Mouse (Mus musculus) C2C12 (cell line): ENCODE results near the gene Zfp239. TPM values are rescaled to one million over a fixed set of nuclear protein-coding genes. Genes with fewer than 3 reads are reported as not detected.
"Not testable (repeated sequence)": the region's sequence is repeated elsewhere in the genome, so short reads cannot be mapped to it uniquely, and the experiment has no call there.

Experiments
- H3K27me3 ChIP-seq: one replicate; pipeline ENCODE4 v1.6.1; 2011; ENCODE audit not compliant: control insufficient read depth, insufficient read depth, insufficient read length
- H3K36me3 ChIP-seq: one replicate; pipeline ENCODE4 v1.6.1; 2011; ENCODE audit not compliant: control insufficient read depth, insufficient read depth
- H3K4me3 ChIP-seq: one replicate; pipeline ENCODE4 v1.5.1; 2011; ENCODE audit warnings: mild to moderate bottlenecking, control low read depth; ENCODE audit not compliant: poor library complexity, insufficient read depth, severe bottlenecking
- H3K79me2 ChIP-seq: one replicate; pipeline ENCODE4 v1.6.1; 2011; ENCODE audit not compliant: control insufficient read depth, insufficient read depth
- H3K79me3 ChIP-seq: one replicate; pipeline ENCODE4 v1.6.1; 2011; ENCODE audit warnings: low read depth, control low read depth
- H3ac ChIP-seq: one replicate; pipeline ENCODE3; 2011; ENCODE audit warnings: low read depth; ENCODE audit not compliant: control insufficient read depth, insufficient read length
- CEBPB ChIP-seq: IDR thresholded peaks from one replicate; pipeline ENCODE4 v1.6.1; 2011; ENCODE audit warnings: low read depth, mild to moderate bottlenecking, control low read depth, moderate library complexity
- CTCF ChIP-seq: IDR thresholded peaks from one replicate; pipeline ENCODE4 v1.5.1; 2011; ENCODE audit not compliant: control insufficient read depth, insufficient read depth, insufficient read length
- FOSL1 ChIP-seq: IDR thresholded peaks from one replicate; pipeline ENCODE4 v1.8.0; 2011; ENCODE audit warnings: mild to moderate bottlenecking, low read length; ENCODE audit not compliant: poor library complexity, insufficient read depth, severe bottlenecking
- MAX ChIP-seq: IDR thresholded peaks from one replicate; pipeline ENCODE4 v1.6.1; 2011; ENCODE audit warnings: mild to moderate bottlenecking, control low read depth
- MYOD1 ChIP-seq: IDR thresholded peaks from one replicate; pipeline ENCODE4 v1.6.1; 2011; ENCODE audit warnings: low read depth; ENCODE audit not compliant: control insufficient read depth, insufficient read length
- MYOG ChIP-seq: IDR thresholded peaks from one replicate; pipeline ENCODE4 v1.6.1; 2011; ENCODE audit not compliant: control insufficient read depth, insufficient read length; ENCODE audit errors: extremely low read depth
- USF1 ChIP-seq: IDR thresholded peaks from one replicate; pipeline ENCODE4 v1.6.1; 2011; ENCODE audit warnings: low read depth, mild to moderate bottlenecking, control low read depth, moderate library complexity
- polyA plus RNA-seq: library from polyadenylated mRNA; unstranded; fragments of >200 nt; fragmentation: generic; extraction: Trizol; gene quantifications from one replicate; pipeline ENCODE4 v1.2.1, GENCODE M21; 2012; ENCODE audit warnings: missing spikeins

Zfp239 gene
- polyA plus RNA-seq, 1 experiment, result 4.4 TPM

GRCm38 (mm10) chr6:117840686-117841510 is 21.0 kb upstream of the Zfp239 start, which contains the start of gene Zfp637:
TSS of gene Zfp637 (plus strand) at chr6:117841180.
- peaks cover 30% of the 10 kb centered on the region for H3K36me3 ChIP-seq
- TF ChIP-seq MYOG (no peak), CTCF (peak; percentile 12)
- H3K27me3 ChIP-seq, result no peaks in the 10 kb centered on the region
- peak within 1 kb of the TSS; percentile 66 for H3K4me3 ChIP-seq
- H3K79me3 ChIP-seq, result peaks cover 1% of the 10 kb centered on the region
- peak within 1 kb of the TSS; percentile 89 for H3ac ChIP-seq
- H3K79me2 ChIP-seq, result peaks cover 12% of the 10 kb centered on the region

GRCm38 (mm10) chr6:117841511-117841955 is 20.4 kb upstream of the Zfp239 start:
- peaks cover 1% of the 10 kb centered on the region for H3K79me3 ChIP-seq
- H3K79me2 ChIP-seq, result peaks cover 12% of the 10 kb centered on the region
- no peak for TF ChIP-seq MAX
- TF ChIP-seq USF1, result no peak
- TF ChIP-seq MYOG, result no peak
- TF ChIP-seq CTCF, result no peak
- TF ChIP-seq CEBPB, result no peak
- no peak for TF ChIP-seq MYOD1
- no peak for TF ChIP-seq FOSL1
- H3K27me3 ChIP-seq, result no peaks in the 10 kb centered on the region
- H3ac ChIP-seq, result peak overlapping the region; percentile 89
- peaks cover 37% of the 10 kb centered on the region for H3K36me3 ChIP-seq
- H3K4me3 ChIP-seq, result peak overlapping the region; percentile 66

DNA sequence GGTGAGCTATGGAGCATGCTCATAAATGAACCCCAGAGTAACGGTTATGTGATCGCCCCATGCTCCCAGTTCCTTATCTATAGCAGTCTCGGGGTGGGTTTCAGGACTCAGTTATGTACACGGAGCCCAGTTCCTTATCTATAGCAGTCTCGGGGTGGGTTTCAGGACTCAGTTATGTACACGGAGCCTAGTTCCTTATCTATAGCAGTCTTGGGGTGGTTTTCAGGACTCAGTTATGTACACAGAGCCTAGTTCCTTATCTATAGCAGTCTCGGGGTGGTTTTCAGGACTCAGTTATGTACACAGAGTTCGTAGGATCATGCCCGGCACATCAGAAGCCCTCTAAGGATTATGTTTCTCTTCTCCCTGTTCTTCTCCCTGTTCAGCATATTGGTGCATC is 17.3 kb upstream of the Zfp239 start:
- Histone ChIP-seq H3K27me3 (no peaks in the 10 kb centered on the region), H3K4me3 (no peak overlapping the region), H3K79me2 (peaks cover 12% of the 10 kb centered on the region), H3K36me3 (peaks cover 49% of the 10 kb centered on the region), H3ac (no peak overlapping the region), H3K79me3 (peaks cover 1% of the 10 kb centered on the region)
- TF ChIP-seq FOSL1 (no peak), MYOG (no peak), CEBPB (no peak), MAX (no peak), MYOD1 (no peak), CTCF (no peak), USF1 (no peak)

GRCm38 (mm10) chr6:117846671-117847070 is 15.2 kb upstream of the Zfp239 start:
- not testable (repeated sequence) for H3K79me3 ChIP-seq, H3ac ChIP-seq, H3K79me2 ChIP-seq, H3K27me3 ChIP-seq, H3K4me3 ChIP-seq
- peaks cover 49% of the 10 kb centered on the region for H3K36me3 ChIP-seq

DNA sequence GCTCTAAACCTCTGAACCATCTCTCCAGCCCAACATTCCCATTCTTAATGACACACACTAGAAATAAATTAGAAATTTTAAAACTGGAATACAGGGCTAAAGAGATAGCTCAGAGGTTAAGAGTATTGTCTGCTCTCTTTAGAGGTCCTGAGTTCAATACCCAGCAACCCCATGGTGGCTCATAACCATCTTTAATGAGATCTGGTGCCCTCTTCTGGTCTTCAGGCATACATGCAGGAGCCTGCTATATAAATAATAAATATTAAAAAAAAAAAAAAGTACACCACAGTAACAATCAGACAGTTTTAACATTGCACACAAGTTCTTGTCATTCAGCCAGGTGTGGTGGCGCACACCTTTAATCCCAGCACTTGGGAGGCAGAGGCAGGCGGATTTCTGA is 14.1 kb upstream of the Zfp239 start:
- no peak overlapping the region for H3K4me3 ChIP-seq
- H3K79me2 ChIP-seq, result no peaks in the 10 kb centered on the region
- H3K27me3 ChIP-seq, result no peaks in the 10 kb centered on the region
- H3ac ChIP-seq, result no peak overlapping the region
- H3K79me3 ChIP-seq, result peaks cover 1% of the 10 kb centered on the region
- peaks cover 49% of the 10 kb centered on the region for H3K36me3 ChIP-seq
- no peak for TF ChIP-seq CTCF

DNA sequence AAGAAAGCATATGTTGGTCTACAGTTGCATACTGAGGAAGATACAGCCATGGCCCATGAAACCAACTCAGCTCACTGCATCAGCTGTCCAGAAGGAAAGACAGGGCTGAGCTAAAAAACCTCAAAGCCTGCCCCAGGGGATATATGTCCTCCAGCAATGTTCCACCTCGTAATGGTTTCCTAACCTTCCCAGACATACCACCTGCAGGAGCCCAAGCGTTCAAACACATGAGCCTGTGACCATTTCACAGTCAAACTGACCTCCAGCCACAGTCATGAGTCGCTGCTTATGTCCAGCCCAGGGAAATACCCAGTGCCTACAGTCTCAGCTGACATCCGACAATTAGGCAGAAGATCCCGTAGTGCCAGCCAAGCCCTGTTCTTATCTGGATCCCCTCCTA is 13.3 kb upstream of the Zfp239 start:
- TF ChIP-seq CEBPB, result no peak
- no peak for TF ChIP-seq MAX
- no peak for TF ChIP-seq USF1
- TF ChIP-seq MYOD1, result no peak
- TF ChIP-seq CTCF, result no peak
- no peak for TF ChIP-seq FOSL1
- TF ChIP-seq MYOG, result no peak
- H3K79me3 ChIP-seq, result no peaks in the 10 kb centered on the region
- H3K79me2 ChIP-seq, result no peaks in the 10 kb centered on the region
- no peaks in the 10 kb centered on the region for H3K27me3 ChIP-seq
- peaks cover 41% of the 10 kb centered on the region for H3K36me3 ChIP-seq
- no peak overlapping the region for H3ac ChIP-seq
- no peak overlapping the region for H3K4me3 ChIP-seq
